ENCODE assay signal across 28 mouse cellular contexts in the genomic region with DNA sequence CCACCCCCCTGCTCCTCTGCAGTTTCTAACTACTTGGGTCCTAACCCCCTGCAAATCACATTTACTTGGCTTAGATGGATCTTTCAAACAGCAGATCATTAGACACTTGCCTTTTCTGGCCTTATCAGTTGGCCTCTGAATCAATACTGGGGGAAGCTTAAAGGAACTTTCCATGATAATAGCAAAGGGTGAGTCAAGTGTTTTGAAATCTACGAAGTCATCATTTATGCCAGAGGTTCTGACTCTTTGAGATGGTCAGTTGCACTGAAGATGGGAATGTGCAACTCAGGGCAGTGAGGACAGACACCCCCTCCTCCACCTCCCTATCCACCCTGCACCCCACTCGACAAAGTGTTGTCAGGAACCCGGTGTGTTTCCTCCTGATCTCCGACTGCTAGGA.
DNase-seq lines count a peak whose midpoint lies in the region; ATAC-seq and TF ChIP-seq lines count a peak whose summit lies in the region.
"Had no signal": no experiment of that assay in that cellular context is flagged by ENCODE, and none has a peak within 500 bp of the region (broad histone marks: within the 10 kb centered on the region; RNA-seq: fewer than 3 reads in every experiment).

No protein-coding gene starts in this region.

- no peak for TF ChIP-seq POLR2A in liver, adult 2 months (IDR thresholded peaks at IDR 0.05; ENCODE audit: extremely low read depth, insufficient read depth, low read length)
- TF ChIP-seq POLR2A in small intestine, adult 2 months (IDR thresholded peaks at IDR 0.05; ENCODE audit: low read depth, low read length) = no peak

- H3K36me3 ChIP-seq in forebrain, embryonic 16.5 days (ENCODE audit: control insufficient read depth, insufficient read depth) = no peaks in the 10 kb centered on the region; the same call in 1 of the 2 replicates
- no peaks in the 10 kb centered on the region for H3K36me3 ChIP-seq in forebrain, embryonic 11.5 days (ENCODE audit: control insufficient read depth, insufficient read depth, low read length)
- H3K36me3 ChIP-seq in liver, adult 2 months (ENCODE audit: control insufficient read depth, insufficient read depth, low read length) = no peaks in the 10 kb centered on the region; the same call in 1 of the 2 replicates
- H3K36me3 ChIP-seq in liver, embryonic 11.5 days (ENCODE audit: control insufficient read depth, insufficient read depth, low read length) = no peaks in the 10 kb centered on the region
- H3K36me3 ChIP-seq in intestine, embryonic 16.5 days (ENCODE audit: control insufficient read depth, insufficient read depth, low read length) = no peaks in the 10 kb centered on the region
- H3K36me3 ChIP-seq in small intestine, adult 2 months (ENCODE audit: control insufficient read depth, insufficient read depth, low read length) = 0 out of 2 replicates have a peak, but pooled peaks cover 2% of the 10 kb centered on the region
- H3K36me3 ChIP-seq: embryonic facial prominence, embryonic 12.5 days; embryonic facial prominence, embryonic 15.5 days; heart, embryonic 15.5 days had no signal

- H3K4me1 ChIP-seq in forebrain, embryonic 16.5 days (replicated peaks; ENCODE audit: control insufficient read depth, insufficient read depth, low read length) = peaks cover 40% of the 10 kb centered on the region
- no peaks in the 10 kb centered on the region for H3K4me1 ChIP-seq in forebrain, embryonic 11.5 days (replicated peaks; ENCODE audit: control insufficient read depth, insufficient read depth, low read length)
- peaks cover 13% of the 10 kb centered on the region for H3K4me1 ChIP-seq in liver, adult 2 months (ENCODE audit: control insufficient read depth, insufficient read depth, low read length)
- no peaks in the 10 kb centered on the region for H3K4me1 ChIP-seq in liver, embryonic 11.5 days (replicated peaks; ENCODE audit: control insufficient read depth, insufficient read depth, low read length)
- peaks cover 2% of the 10 kb centered on the region; the same call in 1 of the 2 replicates for H3K4me1 ChIP-seq in intestine, embryonic 16.5 days (ENCODE audit: control insufficient read depth, insufficient read depth, low read length)
- H3K4me1 ChIP-seq in small intestine, adult 2 months (ENCODE audit: control insufficient read depth, insufficient read depth, insufficient read length, low read length) = peaks cover 16% of the 10 kb centered on the region; the same call in 1 of the 2 replicates

- no peak for TF ChIP-seq CTCF in liver, adult 2 months (IDR thresholded peaks at IDR 0.05; ENCODE audit: low read depth, low read length)
- no peak for TF ChIP-seq CTCF in small intestine, adult 2 months (IDR thresholded peaks at IDR 0.05; ENCODE audit: extremely low read depth, insufficient read length, insufficient replicate concordance, low read depth, low read length)

- no peak overlapping the region for H3K9ac ChIP-seq in forebrain, embryonic 16.5 days (replicated peaks; ENCODE audit: low read depth, low read length)
- no peak overlapping the region for H3K9ac ChIP-seq in forebrain, embryonic 11.5 days (ENCODE audit: low read length)
- peak overlapping the region; percentile 18 for H3K9ac ChIP-seq in liver, adult 2 months (ENCODE audit: low read depth, low read length)
- H3K9ac ChIP-seq in liver, embryonic 11.5 days (ENCODE audit: low read depth, low read length) = no peak overlapping the region
- H3K9ac ChIP-seq in intestine, embryonic 16.5 days (ENCODE audit: low read depth, low read length) = no peak overlapping the region
- H3K9ac ChIP-seq: embryonic facial prominence, embryonic 12.5 days; embryonic facial prominence, embryonic 15.5 days; forebrain, embryonic 13.5 days; heart, embryonic 12.5 days; heart, embryonic 15.5 days; hindbrain, embryonic 14.5 days had no signal

- 94% methylated on average over 4 of the region's 4 CpGs for WGBS in forebrain, embryonic 16.5 days
- WGBS in forebrain, embryonic 11.5 days = 93% methylated on average over 4 of the region's 4 CpGs
- 67% methylated on average over 4 of the region's 4 CpGs for WGBS in liver, adult 2 months
- WGBS in liver, embryonic 11.5 days = 88% methylated on average over 4 of the region's 4 CpGs
- WGBS in intestine, embryonic 16.5 days = 78% methylated on average over 4 of the region's 4 CpGs
- WGBS in small intestine, adult 2 months = 73% methylated on average over 4 of the region's 4 CpGs

- ATAC-seq in forebrain, embryonic 16.5 days = no peak
- ATAC-seq in forebrain, embryonic 11.5 days (replicated peaks; ENCODE audit: low FRiP score) = no peak
- ATAC-seq in liver, embryonic 11.5 days (replicated peaks; ENCODE audit: low FRiP score) = no peak
- ATAC-seq in intestine, embryonic 16.5 days = peak; percentile 29; the same call in 1 of the 2 replicates
- no peak for ATAC-seq in megakaryocyte, adult 5-6 weeks (ENCODE audit: poor library complexity, severe bottlenecking)
- ATAC-seq: forebrain, embryonic 13.5 days; hindbrain, postnatal 0 days; inflammation-experienced regulatory T-cells, adult 6 months; Patski had no signal

- H3K4me3 ChIP-seq in forebrain, embryonic 16.5 days (replicated peaks; ENCODE audit: low read length) = no peak overlapping the region
- H3K4me3 ChIP-seq in forebrain, embryonic 11.5 days (ENCODE audit: low read depth, low read length) = no peak overlapping the region
- no peak overlapping the region for H3K4me3 ChIP-seq in liver, adult 2 months (ENCODE audit: insufficient read depth, low read depth, low read length)
- H3K4me3 ChIP-seq in liver, embryonic 11.5 days (ENCODE audit: low read depth, low read length) = no peak overlapping the region
- H3K4me3 ChIP-seq in intestine, embryonic 16.5 days (ENCODE audit: low read length) = no peak overlapping the region
- H3K4me3 ChIP-seq in small intestine, adult 2 months (ENCODE audit: low read depth, low read length) = no peak overlapping the region
- H3K4me3 ChIP-seq: embryonic facial prominence, embryonic 12.5 days; embryonic facial prominence, embryonic 15.5 days; forebrain, embryonic 13.5 days; gastrocnemius, adult 2 months; heart, embryonic 12.5 days; heart, embryonic 15.5 days had no signal

- H3K27ac ChIP-seq in forebrain, embryonic 16.5 days (ENCODE audit: low read length) = no peak overlapping the region
- H3K27ac ChIP-seq in forebrain, embryonic 11.5 days (ENCODE audit: low read depth, low read length) = no peak overlapping the region
- H3K27ac ChIP-seq in liver, adult 2 months (replicated peaks; ENCODE audit: insufficient read depth, low read depth, low read length) = peak overlapping the region; percentile 86
- no peak overlapping the region for H3K27ac ChIP-seq in liver, embryonic 11.5 days (ENCODE audit: low read depth, low read length)
- no peak overlapping the region for H3K27ac ChIP-seq in intestine, embryonic 16.5 days (ENCODE audit: low read length)
- peak overlapping the region; percentile 95 for H3K27ac ChIP-seq in small intestine, adult 2 months (ENCODE audit: insufficient read depth, low read depth, low read length)
- H3K27ac ChIP-seq: embryonic facial prominence, embryonic 12.5 days; embryonic facial prominence, embryonic 15.5 days; forebrain, embryonic 13.5 days; gastrocnemius, adult 2 months; heart, embryonic 15.5 days; hindbrain, embryonic 14.5 days; hindbrain, postnatal 0 days had no signal

- H3K4me2 ChIP-seq in forebrain, embryonic 16.5 days (ENCODE audit: low read length) = peak overlapping the region; percentile 73; the same call in 1 of the 2 replicates
- H3K4me2 ChIP-seq in forebrain, embryonic 11.5 days (ENCODE audit: low read depth, low read length, severe bottlenecking) = no peak overlapping the region
- H3K4me2 ChIP-seq in liver, embryonic 11.5 days = no peak overlapping the region
- H3K4me2 ChIP-seq in intestine, embryonic 16.5 days (ENCODE audit: low read depth, low read length) = no peak overlapping the region
- H3K4me2 ChIP-seq: embryonic facial prominence, embryonic 12.5 days; embryonic facial prominence, embryonic 15.5 days; heart, embryonic 12.5 days; heart, embryonic 15.5 days had no signal

- intact Hi-C loops in heart, postnatal 10 days (cut with DNase I) = no loop called here

- no peak for DNase-seq in forebrain, embryonic 11.5 days (ENCODE audit: low spot score)
- DNase-seq in liver, adult 2 months (ENCODE audit: extremely low read depth, low read depth, low spot score) = no peak
- DNase-seq in liver, embryonic 11.5 days (ENCODE audit: low spot score) = no peak
- no peak for DNase-seq in heart, postnatal 10 days
- DNase-seq: B cell, adult 2 months; cerebellum, adult 11 months; cerebellum, adult 2 months; cerebellum, adult 9-11 months; gastrocnemius, adult 2 months; gastrocnemius, postnatal 14 days; heart, postnatal 14 days; heart, postnatal 4 days; kidney, adult 18-20 months had no signal

- no peaks in the 10 kb centered on the region for H3K9me3 ChIP-seq in forebrain, embryonic 16.5 days (ENCODE audit: control insufficient read depth, low read length)
- no peaks in the 10 kb centered on the region for H3K9me3 ChIP-seq in forebrain, embryonic 11.5 days (ENCODE audit: control insufficient read depth, low read length)
- no peaks in the 10 kb centered on the region for H3K9me3 ChIP-seq in liver, embryonic 11.5 days (ENCODE audit: control insufficient read depth, low read length)
- no peaks in the 10 kb centered on the region for H3K9me3 ChIP-seq in intestine, embryonic 16.5 days (ENCODE audit: control insufficient read depth, low read length)
- H3K9me3 ChIP-seq: embryonic facial prominence, embryonic 12.5 days; embryonic facial prominence, embryonic 15.5 days; forebrain, embryonic 13.5 days; G1E; heart, embryonic 12.5 days; heart, embryonic 15.5 days had no signal

- peaks cover 17% of the 10 kb centered on the region for H3K79me2 ChIP-seq in liver, adult 2 months (ENCODE audit: control insufficient read depth, insufficient read depth, low read length)

- H3K27me3 ChIP-seq in forebrain, embryonic 16.5 days (replicated peaks; ENCODE audit: control insufficient read depth, insufficient read depth, low read length) = no peaks in the 10 kb centered on the region
- no peaks in the 10 kb centered on the region for H3K27me3 ChIP-seq in forebrain, embryonic 11.5 days (ENCODE audit: control insufficient read depth, insufficient read depth, low read length)
- no peaks in the 10 kb centered on the region for H3K27me3 ChIP-seq in liver, adult 2 months (ENCODE audit: control insufficient read depth, insufficient read depth, low read length)
- no peaks in the 10 kb centered on the region for H3K27me3 ChIP-seq in liver, embryonic 11.5 days (replicated peaks; ENCODE audit: control insufficient read depth, insufficient read depth, low read length)
- H3K27me3 ChIP-seq in intestine, embryonic 16.5 days (replicated peaks; ENCODE audit: control insufficient read depth, insufficient read depth, low read length) = no peaks in the 10 kb centered on the region
- H3K27me3 ChIP-seq in small intestine, adult 2 months (ENCODE audit: control insufficient read depth, insufficient read depth, low read length) = no peaks in the 10 kb centered on the region
- H3K27me3 ChIP-seq: CH12.LX; embryonic facial prominence, embryonic 12.5 days; embryonic facial prominence, embryonic 15.5 days; forebrain, embryonic 13.5 days; heart, embryonic 12.5 days; heart, embryonic 15.5 days; Patski had no signal

Comparison
In these comparisons a context has a peak if more than half of its experiments do, and no peak if none do; other contexts are left out.
1. H3K27ac ChIP-seq: peak in liver, adult 2 months (single experiment) and small intestine, adult 2 months (single experiment); none in forebrain, embryonic 16.5 days (single experiment), forebrain, embryonic 11.5 days (single experiment), liver, embryonic 11.5 days (single experiment) and intestine, embryonic 16.5 days (single experiment).